Mouse (Mus musculus): ENCODE measurements around the gene Chsy1.
"Not testable (repeated sequence)": the region's sequence is repeated elsewhere in the genome, so short reads cannot be mapped to it uniquely, and the experiment has no call there.

Chsy1 gene

GRCm38 (mm10) chr7:66176256-66176655, 66.9 kb downstream of the Chsy1 start:
- no peak for DNase-seq (ENCODE audit: low spot score in 2 of 2)

DNA sequence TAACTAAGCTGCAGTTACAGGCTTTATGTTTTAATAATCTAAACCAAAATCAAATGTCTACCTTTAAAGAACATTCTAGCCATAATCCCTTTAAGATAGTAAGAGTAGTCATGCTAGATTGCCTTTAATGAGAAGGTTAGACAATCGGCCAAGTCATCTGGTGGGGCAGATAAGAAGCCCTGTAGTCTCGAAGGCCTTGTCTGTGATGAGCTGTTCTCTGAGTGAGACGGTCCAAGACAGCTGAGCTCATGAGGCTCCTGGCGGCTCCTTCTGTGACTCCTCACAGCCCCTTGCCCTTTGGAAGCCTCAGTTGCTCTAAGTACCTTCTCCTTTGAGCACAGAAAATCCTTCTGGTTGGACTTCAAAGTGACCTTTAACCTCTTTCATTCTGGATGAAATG, 67.6 kb downstream of the Chsy1 start:
- no peak for DNase-seq (ENCODE audit: low spot score in 2 of 2)

DNA sequence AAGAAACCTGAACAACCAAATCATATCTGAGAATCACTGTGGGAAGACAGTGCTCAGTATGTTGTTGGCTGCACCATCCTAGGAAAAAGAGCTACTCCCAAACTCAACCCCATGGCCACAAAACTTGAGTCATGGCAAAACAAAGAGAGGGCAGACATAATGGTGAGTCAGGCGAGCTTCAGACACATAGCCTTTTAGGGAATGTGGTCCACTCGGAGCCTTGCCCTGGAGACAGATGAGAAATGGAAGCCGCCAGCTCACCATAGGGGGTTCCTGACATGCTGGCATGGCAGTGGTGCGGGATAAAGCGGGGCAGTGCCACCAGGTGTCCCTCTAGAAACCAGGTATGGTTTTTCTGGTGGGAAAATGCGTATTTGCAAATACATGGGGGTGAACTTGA, 68.8 kb downstream of the Chsy1 start:
- no peak for DNase-seq (ENCODE audit: low spot score in 2 of 2)

DNA sequence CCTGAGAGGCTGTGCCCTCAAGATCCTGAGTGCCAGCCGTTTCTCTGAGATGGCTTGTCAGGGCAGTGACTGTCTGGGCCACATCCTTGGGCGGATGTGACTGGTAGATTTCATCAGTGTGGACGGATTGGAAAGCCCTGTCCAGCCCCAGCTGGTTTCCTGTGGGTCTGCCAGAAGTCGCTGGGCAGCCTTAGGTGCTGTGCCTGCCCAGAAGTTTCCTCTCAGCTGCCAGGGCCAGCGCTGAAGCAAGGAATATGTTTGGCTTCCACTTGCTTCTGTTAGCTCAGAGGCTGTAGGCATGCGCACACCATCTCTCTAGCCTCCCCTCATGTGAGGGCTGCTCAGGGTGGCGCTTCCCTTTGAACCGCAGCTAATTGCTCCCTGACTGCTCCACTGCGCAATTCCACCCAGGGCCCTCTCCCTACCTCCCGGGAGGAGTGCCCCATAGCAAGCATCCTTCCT, 69.8 kb downstream of the Chsy1 start:
- peak; percentile 21 to 55 for DNase-seq (ENCODE audit: low spot score in 2 of 2)

DNA sequence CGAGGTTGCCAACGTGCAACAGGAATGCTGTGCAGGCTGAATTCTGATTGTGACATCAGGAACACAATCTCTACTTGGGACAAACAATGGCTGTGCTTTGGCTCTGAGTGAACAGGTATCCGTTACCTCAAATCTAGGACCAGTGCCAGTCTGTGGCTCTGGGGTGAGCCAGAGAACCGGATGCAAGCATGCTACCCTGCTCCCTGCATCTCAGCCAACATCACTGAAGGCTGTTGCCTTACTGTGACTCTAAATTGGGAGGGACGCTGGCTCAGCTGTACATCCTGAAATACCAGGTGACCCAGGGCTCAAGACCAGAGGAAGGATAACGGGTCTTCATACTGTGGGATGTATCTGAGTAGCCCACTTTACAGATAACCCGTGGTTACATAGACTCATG, 70.4 kb downstream of the Chsy1 start:
- DNase-seq (ENCODE audit: low spot score in 2 of 2) = no peak

DNA sequence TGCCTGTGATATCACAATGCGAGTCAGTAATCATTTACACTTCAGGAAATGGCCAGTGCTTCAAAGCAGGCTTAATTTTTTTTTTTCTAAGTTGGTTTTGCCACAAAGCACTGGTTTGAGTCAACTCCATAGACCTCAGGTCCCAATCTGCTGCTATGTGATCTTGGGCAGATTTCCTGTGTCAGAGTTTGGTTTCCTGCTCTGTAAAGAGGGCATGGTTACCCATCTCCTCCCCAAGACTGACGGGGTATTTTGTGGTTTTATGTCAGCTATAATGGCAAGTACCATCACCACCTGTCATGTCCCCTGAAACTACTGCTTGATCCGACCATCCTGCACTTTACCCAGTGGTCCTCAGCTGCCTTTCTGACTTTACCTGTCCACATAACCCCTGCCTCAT, 70.9 kb downstream of the Chsy1 start:
- DNase-seq (ENCODE audit: low spot score in 2 of 2) = no peak

DNA sequence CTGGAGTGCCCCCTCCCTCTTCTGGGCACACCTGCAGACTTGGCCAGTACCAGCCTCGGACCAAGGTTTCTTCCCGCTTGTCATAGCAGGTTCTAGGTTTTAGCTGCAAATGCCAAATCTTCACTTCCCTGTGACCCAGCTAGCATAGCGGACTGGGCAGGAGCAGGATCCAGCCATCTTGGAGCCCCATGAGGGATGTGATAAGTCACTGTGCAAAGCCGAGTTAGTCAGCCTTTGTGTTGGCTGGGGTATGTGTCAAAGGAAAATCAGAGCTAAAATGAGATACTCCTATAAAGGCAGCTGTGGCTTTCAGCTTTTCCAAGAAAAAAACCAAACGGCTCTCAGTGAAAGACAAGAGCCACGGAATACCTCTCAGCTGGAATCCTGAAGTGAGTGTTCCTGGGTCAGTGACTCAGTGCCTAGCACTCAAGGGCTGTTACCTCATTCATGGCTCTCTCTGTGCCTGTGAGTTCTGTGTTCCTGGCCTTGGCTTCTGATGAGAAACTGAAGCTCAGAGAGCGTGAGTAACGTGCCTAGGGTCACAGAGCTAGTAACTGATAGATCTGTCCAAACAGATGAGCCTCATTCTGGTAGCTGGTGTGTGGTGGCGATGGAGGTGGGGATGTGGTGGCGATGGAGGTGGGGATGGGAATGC, 71.5 kb downstream of the Chsy1 start:
- DNase-seq (ENCODE audit: low spot score in 2 of 2) = no peak

DNA sequence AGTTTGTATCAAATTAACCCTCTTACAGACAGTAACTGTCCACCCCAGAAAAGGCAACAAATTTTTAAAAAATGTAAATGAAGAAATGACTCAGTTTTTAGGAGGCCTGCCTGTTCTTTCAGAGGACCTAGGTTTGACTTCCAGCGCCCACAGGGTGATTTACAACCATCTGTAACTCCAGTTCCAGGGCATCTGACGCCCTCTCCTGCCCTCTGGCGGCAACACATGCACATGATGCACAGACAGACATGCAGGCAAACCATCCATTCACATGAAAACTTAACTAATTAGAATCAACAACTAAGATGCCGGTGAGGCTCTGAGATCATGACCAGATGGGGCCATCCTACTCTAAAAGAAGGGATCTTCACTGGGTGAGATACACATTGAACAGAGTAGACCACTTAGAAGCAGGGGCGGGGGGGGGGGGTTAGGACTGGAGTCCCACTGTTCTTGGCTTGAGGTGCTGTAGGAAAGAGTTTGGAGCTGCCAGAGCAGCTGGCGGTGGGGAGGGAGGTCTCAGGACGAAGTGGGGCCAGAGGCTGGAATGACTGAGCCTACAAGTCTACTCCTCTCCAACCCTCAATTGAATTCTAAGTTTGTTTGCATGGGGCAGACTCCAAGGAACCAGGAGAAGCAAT, 72.9 kb downstream of the Chsy1 start:
- no peak for DNase-seq (ENCODE audit: low spot score in 2 of 2)

DNA sequence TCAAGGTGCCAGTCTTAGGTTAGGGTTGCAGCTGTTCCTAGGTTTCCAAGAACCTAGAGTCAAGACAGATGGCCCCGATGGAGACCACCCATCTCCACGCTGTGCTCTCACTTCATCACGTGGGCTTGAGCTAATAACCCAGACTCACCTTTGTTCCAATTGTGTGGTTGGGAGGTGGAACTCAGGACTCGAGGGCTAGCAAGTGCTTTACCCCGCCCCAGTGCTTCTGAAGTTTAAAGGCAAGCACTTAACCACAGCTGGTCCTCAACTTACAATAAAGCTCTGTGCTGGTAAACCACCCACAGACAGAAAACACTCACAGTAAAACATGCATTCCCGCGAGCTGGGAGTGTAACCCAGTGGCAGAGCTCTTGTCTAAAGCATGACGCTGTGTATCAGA, 74.1 kb downstream of the Chsy1 start:
- DNase-seq (ENCODE audit: low spot score in 2 of 2) = no peak

GRCm38 (mm10) chr7:66184026-66184425, 74.7 kb downstream of the Chsy1 start:
- no peak for DNase-seq (ENCODE audit: low spot score in 2 of 2)

DNA sequence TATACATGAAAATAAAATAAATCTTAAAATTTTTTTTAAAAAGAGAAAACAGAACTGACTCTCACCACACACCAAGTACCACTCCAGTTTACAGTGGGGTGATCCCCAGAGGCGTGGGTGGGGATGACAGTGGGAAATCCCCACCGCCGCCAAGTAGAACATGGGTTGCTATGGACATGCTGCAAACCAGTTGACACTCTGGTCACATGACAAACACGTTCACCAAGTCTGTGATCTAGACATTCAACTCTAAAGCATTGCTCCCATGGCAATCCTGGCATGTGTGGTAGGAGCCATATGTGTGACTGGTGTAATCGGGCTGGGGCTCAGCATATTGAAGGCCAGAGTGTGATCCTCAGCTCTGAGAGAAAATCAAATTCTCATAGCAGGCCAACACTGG, 76.1 kb downstream of the Chsy1 start:
- DNase-seq (ENCODE audit: low spot score in 2 of 2) = no peak

DNA sequence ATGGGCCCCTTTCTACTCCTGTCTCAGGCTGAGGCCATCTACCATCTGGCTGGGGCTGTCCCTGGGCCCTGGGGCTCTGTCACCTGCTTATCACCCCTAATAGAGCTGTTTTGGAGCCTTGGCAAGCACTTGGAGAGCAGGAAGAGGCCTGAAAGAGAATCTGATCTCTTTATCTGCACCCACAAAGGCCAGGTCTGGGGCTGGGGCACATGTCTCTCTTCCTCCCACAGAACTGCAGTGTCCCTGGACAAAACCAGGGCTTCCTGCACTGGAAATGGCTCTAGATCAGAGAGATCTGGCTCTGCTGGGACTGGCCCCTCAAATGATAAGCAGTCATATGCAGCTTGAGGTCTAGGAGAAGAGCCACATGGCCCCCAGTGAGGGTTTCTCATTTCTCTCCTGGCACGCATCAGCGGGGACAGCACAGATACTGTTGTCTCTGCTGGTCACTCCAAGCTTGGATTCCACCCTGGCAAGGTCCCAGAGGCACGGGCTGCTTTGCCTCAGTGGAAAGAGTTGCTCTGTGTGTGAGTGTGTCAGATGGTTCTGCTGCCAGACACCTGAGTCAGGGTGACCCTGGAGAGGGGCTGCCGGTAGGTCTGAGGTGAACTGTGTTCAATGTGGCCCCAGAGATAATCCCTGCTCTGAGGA, 78.4 kb downstream of the Chsy1 start:
- no peak for DNase-seq (ENCODE audit: low spot score in 2 of 2)

DNA sequence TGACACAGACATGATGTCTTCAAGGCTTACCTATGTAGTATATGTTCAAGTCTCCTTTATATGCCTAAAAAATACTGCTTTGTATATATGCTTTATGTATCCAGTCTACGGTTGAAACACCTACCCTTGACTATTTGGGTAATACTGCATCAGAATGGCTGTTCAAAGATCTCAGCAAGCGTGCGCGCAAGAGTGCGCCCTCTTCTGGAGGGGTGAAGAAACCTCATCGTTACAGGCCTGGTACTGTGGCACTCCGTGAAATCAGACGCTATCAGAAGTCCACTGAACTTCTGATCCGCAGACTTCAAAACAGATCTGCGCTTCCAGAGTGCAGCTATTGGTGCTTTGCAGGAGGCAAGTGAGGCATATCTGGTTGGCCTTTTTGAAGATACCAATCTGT, 81.1 kb downstream of the Chsy1 start:
- not testable (repeated sequence) for DNase-seq (ENCODE audit: low spot score in 2 of 2)

DNA sequence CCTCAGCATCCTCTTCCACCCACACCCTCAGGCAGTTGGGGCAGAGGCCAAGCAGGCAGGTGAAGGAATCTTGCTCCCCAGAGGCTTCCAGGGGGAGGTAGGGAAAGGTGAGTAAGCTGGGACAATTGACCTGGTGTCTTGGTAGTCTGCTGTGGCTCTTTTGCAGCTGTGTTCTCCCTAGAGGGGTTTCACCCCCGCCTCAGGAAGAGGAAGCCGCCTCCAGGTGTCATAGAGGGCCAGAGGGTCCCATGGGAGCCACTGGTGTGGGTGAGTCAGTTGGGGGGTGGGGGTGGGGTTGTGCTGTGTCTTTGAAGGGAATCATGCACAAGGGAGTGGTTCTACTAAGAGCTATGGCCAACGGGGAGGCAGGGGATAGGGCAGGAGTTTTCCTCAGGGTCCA, 85.2 kb downstream of the Chsy1 start:
- no peak for DNase-seq (ENCODE audit: low spot score in 2 of 2)

DNA sequence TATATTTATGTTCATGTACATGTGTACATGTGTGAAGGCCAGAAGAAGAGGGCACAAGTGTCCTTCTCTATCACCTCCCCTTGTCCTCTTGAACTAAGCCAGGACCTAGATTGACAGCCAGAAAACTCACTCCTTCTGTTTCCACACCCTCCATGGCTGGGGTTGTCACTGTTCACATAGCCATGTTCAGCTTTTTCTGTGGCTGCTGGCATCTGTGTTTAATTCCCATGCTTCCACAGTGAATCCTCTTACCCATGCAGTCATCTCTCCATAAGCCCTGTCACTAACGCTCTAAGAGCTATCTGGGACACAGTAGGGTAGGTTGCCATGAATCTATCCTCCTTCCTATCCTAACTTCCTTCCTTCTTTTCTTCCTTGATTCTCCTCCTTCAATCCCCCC, 86.6 kb downstream of the Chsy1 start:
- no peak for DNase-seq (ENCODE audit: low spot score in 2 of 2)

- no peak for DNase-seq (ENCODE audit: low spot score in 2 of 2)
These were observed 87.5 kb downstream of the Chsy1 start for GRCm38 (mm10) chr7:66196609-66197445.

DNA sequence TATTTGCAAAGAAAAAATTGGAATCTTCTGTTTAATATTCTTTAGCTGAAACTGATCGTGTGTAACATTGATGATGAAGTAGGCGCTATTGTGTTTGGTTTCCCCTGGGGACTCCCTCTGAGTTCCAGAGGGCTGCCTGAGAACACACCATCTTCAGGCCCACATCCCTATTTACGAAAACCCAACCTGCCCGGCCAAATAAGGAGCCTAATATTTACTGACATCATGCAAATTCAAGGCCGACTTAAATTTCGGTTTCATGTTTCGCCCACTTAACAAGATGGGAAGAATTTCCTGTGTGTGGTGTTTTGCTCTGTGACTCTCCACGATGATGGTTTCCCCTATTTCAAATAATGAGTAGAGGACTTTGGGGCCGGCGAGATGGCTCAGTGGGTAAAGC, 89.1 kb downstream of the Chsy1 start:
- DNase-seq (ENCODE audit: low spot score in 2 of 2) = no peak

DNA sequence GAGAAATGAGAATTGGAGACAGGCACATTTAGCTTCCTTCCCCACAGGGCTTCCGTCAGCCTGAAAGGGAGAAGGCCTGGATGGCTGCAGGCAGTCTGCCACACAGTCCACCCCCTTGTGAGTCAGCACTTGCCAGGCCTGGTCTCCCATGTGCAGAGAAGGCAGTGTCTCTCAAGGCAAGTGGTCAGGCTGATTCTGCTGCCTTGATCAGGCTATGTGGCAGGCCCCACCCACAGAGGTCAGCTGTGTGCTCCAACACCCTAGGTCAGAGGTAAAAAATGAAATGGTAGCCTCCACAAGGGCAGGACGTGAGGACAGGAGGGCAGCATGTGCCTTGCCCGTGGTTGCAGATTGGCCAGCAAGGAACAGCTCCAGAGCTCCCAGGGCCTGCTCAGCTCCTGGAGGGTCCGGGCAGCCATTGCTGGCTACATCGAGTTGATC, 90.1 kb downstream of the Chsy1 start:
- DNase-seq (ENCODE audit: low spot score in 2 of 2) = peak; percentile 48 to 59

DNA sequence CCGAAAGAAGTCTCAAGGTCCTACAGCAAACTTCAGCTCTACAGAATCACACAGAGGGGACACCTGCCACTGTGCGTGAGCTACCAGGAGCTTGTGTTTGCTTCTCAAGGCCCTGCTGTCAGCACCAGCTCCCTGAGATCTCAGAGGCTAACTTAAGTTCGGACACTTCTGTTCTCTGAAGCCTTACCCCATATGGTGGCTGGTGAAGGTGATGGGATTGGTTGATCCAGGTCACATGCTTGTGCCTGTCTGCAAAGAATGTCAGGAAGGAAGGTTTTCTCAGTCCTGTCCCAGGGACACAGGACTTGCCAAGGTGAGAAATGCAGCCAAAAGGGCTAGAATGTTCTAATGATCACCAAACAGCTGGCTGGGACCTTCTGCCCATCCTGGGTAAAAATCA, 91.1 kb downstream of the Chsy1 start:
- DNase-seq (ENCODE audit: low spot score in 2 of 2) = no peak

- DNase-seq (ENCODE audit: low spot score in 2 of 2) = no peak
These were observed 91.6 kb downstream of the Chsy1 start for GRCm38 (mm10) chr7:66200791-66201450.

DNA sequence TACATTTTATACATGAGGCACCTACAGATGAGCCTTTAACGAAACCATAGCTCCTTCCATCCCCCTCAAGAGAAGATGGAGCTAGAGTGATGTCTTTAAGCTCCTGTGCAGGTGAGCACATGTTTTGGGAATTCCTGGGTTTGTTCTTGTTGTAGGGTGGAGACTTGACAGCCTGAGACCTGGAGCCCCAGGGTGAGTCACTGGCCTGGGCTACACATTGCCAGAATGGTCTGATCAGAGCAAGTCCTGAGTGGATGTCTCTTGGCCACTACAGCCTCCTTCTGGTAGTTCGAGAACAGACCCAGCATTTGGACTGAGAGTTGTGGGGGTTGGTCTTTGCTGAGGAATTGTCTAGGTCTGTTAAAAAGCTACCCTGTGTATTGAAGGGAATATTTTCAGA, 92.3 kb downstream of the Chsy1 start:
- no peak for DNase-seq (ENCODE audit: low spot score in 2 of 2)

DNA sequence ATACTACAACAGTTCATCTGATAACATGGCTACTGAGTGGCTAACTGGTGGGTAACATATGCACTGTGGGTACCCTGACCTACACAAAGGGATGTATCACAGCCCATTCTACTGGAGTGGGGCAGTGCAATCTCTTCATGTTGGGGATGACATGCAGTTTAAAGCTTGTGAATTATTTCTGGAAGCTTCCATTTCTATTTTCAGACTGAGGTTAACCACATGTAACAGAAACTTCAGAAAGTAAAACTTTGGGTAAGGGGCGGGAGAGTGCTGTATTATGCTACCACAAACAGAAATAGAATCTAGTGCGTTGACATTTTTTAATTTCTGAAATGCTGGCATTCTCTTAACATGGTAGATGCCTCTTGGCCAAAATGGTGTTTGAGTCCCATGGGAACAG, 100.6 kb downstream of the Chsy1 start:
- no peak for DNase-seq (ENCODE audit: low spot score in 2 of 2)
